Mouse (Mus musculus) macrophage (primary cell): ENCODE measurements around the gene 1700011L22Rik. TPM values are rescaled to one million over a fixed set of nuclear protein-coding genes. Genes with fewer than 3 reads are reported as not detected.

Experiments
- H3K27ac ChIP-seq: fragments of 350-480 bp; formaldehyde crosslinking; 2 replicates; pipeline ENCODE4 v1.9.0; 2021
- H3K36me3 ChIP-seq: fragments of 350-480 bp; formaldehyde crosslinking; 2 replicates; pipeline ENCODE4 v1.9.0; 2021; ENCODE audit errors: inconsistent target
- H3K4me3 ChIP-seq: fragments of 350-480 bp; formaldehyde crosslinking; 2 replicates; pipeline ENCODE4 v1.9.0; 2021; ENCODE audit errors: inconsistent target
- H3K79me2 ChIP-seq: fragments of 350-480 bp; formaldehyde crosslinking; 2 replicates; pipeline ENCODE4 v1.9.0; 2021; ENCODE audit errors: inconsistent target
- WGBS: methylation state at CpG from one replicate; pipeline ENCODE4 v1.1.7; 2026; ENCODE audit warnings: inconsistent platforms; ENCODE audit not compliant: missing documents; 5-methylcytosine and 5-hydroxymethylcytosine counted together
- polyA plus RNA-seq: library from polyadenylated mRNA; stranded (reverse); fragments of 250-400 nt; gene quantifications from 3 replicates; pipeline ENCODE4 v1.2.4, GENCODE M21; 2018; ENCODE audit warnings: inconsistent platforms

Gene 1700011L22Rik
- polyA plus RNA-seq, 1 experiment from 2014 or later, result not detected

GRCm38 (mm10) chr8:79173606-79174005, 74.8 kb downstream of the 1700011L22Rik start:
- Histone ChIP-seq H3K36me3 (no peaks in the 10 kb centered on the region), H3K4me3 (no peak overlapping the region), H3K27ac (no peak overlapping the region), H3K79me2 (no peaks in the 10 kb centered on the region)
- 87% methylated on average over 4 of the region's 4 CpGs for WGBS

DNA sequence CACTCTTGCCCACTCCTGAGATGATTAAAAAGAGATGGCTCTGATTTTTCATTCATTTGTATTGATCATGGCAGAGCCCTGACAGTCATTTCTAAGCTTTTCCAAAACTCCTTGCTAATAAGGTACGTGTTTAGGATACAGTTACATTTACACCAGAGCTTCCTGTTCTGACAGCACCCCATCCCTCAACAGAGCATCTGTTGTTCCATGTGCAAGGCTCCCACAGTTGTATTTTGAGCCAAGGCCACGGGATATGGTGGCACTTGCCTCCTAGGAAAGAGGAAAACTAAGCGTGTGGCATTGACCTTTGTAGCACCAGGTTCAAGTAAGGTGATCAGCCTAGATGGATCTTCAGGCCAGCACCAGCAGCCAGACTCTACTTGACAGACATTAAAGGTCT, 83.1 kb downstream of the 1700011L22Rik start:
- no peak overlapping the region for H3K4me3 ChIP-seq
- H3K79me2 ChIP-seq, result no peaks in the 10 kb centered on the region
- no peaks in the 10 kb centered on the region for H3K36me3 ChIP-seq
- H3K27ac ChIP-seq, result no peak overlapping the region
- 96% methylated on average over 3 of the region's 3 CpGs for WGBS

DNA sequence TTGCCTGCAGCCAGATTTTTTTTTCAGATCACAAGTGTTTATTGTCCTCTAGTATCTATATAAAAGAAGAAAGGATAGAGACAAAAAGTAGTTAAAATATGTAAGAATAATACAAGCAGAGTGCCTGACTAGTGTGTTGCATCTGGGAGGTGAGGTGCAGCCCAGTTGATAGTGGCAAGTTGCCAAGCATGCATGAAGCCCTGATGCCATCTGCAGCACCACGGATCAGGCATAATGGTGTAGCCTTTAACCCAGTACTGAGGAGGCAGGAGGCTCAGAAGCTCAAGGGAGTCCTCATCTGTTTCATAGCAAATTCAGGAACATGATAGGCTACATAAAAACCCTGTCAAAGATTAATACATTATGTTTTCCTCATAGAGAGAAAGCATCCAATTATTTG, 84.0 kb downstream of the 1700011L22Rik start:
- H3K27ac ChIP-seq, result no peak overlapping the region
- H3K79me2 ChIP-seq, result no peaks in the 10 kb centered on the region
- no peaks in the 10 kb centered on the region for H3K36me3 ChIP-seq
- H3K4me3 ChIP-seq, result no peak overlapping the region
- no CpG with 5 or more reads among the region's 1 CpGs for WGBS

DNA sequence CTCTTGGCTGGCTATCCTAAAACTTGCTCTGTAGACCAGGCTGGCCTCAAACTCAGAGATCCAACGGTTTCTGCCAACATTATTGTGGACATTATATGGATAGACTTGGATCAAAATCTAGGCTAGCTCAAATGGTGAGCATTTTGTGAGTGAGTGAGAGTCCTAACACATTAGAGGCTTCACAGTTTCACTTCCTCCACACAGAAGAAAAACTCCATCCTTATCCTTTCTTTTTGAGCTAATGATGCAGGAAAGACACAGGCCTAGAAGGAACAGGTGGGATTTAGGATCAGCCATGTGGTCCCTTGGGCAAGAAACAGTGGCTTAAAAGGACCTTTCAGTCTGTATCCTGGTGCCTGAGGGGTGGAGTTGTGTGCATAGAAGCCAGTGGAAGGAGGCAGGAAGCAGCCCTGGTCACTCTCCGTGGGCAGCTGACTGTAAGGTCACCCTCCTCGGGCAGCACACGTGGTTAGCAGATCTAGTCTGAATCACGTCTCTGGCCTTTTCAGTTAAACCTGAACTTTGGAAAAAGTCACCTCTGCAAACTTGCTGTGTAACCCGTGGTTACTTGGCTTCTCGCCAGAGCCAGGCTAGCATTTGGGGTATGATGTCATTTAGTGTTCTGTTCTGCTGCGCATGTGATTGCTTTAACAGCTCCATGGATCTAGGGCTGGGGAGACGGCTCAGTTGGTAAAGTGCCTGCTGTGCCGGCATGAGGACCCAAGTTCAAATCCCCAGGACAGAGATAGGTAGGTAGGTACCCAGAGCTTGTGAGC, 85.6 kb downstream of the 1700011L22Rik start:
- H3K4me3 ChIP-seq, result no peak overlapping the region
- no peaks in the 10 kb centered on the region for H3K79me2 ChIP-seq
- 18% methylated on average over 10 of the region's 10 CpGs for WGBS
- H3K36me3 ChIP-seq, result no peaks in the 10 kb centered on the region
- H3K27ac ChIP-seq, result peak overlapping the region; percentile 81

DNA sequence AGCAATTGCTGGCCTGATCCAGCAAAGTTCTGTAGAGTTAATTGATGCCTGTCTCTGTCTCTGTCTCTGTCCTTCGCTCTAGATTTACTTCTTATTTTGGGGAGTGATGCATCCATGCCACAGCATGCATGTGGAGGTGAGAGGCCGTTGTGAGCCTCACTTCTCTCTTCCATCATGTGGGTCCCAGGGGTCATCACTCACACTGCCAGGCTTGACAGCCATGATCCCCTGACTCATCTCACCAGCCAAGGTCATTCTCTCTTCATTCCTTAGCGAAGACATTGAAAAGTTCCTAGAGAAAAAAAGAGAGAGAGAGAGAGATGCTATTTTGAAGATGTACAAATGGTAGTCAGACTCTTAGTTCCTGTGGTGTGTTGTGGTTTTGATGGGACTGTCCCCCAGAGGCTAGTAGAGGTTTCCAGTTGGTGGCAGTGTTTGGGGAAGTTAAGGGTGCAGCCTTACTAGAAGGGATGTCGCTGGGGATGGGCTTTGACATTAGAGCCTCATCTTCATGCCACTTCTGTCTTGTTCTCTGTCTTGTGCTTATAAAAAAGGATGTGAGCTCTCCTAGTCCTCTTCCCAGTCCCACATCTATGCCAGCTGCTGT, 87.1 kb downstream of the 1700011L22Rik start:
- Histone ChIP-seq H3K36me3 (no peaks in the 10 kb centered on the region), H3K4me3 (no peak overlapping the region), H3K27ac (peak overlapping the region; percentile 81)

More for the DNA sequence above, 87.1 kb downstream of the 1700011L22Rik start:
- no peaks in the 10 kb centered on the region for H3K79me2 ChIP-seq
- WGBS, result 43% methylated on average over 4 of the region's 4 CpGs

Other genes with a start within 250 kb of the 1700011L22Rik start
- 0.19 to 0.60 TPM (median 0.20 TPM) in 3 replicates for gene Zfp827, start 220.1 kb downstream of the 1700011L22Rik start, polyA plus RNA-seq
- gene Mmaa, start 46.4 kb upstream of the 1700011L22Rik start, polyA plus RNA-seq, result 3.8 to 5.7 TPM (median 4.5 TPM) in 3 replicates
- gene Smad1, start 150.9 kb upstream of the 1700011L22Rik start, polyA plus RNA-seq, result 11.2 to 13.8 TPM (median 12.7 TPM) in 3 replicates